Mouse (Mus musculus): ENCODE data around the gene Ugt2a1. TPM values are rescaled to one million over a fixed set of nuclear protein-coding genes. Genes with fewer than 3 reads are reported as not detected.
"Not testable (repeated sequence)": the region's sequence is repeated elsewhere in the genome, so short reads cannot be mapped to it uniquely, and the experiment has no call there.

The Ugt2a1 gene
- total RNA-seq (2021) = not detected
- long read RNA-seq, experiment 1 = 0 reads
- long read RNA-seq, experiment 2 = 0 reads

DNA sequence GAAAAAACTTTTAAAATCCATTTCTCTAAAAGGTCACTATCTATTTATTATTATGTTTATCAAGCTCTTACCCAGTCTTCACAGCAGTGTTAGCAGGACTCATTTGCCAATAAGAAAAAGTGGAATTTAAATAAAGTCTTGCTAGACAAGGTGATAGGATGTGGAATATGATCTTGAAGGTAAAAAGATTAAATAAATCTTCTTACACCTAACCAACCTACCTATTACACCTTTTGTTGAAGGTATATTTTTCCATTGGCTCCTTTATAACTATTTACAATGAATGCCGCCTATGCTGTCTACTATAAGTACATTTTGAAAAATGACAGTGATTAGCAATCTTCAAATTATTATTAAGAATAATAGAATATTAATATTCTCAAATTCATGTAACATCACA, at the start of gene Ugt2a1:
Ugt2a1 (minus strand) TSS at position 101 of the 400 bp plus-strand sequence.
- no peak for DNase-seq

DNA sequence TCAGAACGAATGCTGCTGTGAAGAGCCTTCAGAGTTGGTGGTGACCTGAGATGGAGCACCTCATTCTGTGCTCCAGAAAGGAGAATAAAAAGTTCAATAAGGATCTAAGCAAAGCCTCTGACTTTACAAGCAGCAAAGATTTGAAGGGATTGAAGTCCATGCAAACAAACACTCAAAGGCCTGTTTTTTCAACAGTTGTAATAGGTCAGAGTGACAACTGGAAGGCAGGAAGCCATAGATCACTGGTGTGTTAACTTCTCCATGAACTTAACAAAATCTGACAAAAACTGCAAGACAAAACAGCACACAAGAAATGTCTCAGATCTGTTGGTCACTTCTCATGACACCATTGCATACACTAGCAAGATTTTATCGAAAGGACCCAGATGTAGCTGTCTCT, 47.4 kb upstream of the Ugt2a1 start, which contains the start of gene Sult1b1:
Sult1b1 (minus strand) TSS at position 85 of the 400 bp plus-strand sequence.
- DNase-seq = no peak

DNA sequence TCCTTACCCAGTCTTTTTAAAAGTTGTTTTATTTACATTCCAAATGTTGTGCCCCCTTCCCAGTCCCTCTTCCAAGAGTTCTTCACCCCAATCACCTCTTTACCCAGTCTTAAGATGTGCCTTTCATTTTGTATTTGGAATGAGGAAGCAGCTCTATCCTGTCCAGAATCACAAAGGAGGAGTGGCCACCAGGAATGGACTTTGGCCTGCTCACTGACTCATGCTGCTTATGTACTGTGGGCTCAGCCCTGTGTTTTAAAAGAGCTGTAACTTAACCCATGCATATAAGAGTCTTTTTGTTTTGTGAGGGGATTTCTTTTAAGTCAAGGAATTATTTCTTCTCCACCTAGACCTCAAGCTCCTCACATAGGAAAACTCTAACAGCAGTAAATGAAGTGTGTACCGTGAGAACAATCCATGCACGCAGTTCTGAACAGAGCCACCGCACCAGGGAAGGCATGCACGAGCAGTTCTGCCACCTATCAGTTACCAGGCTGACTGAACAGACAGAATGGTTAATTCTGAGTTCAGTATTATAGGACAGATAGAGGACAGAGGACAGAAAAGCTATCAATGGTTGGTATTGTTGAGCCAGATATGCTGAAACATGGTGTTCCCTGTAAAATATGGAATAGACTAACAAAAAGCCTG, 45.4 kb upstream of the Ugt2a1 start:
- no peak for DNase-seq

- no peak for DNase-seq
Observed at GRCm38 (mm10) chr5:87532288-87532687, 41.6 kb upstream of the Ugt2a1 start.

GRCm38 (mm10) chr5:87523561-87523960, 32.9 kb upstream of the Ugt2a1 start:
- DNase-seq = not testable (repeated sequence)

- DNase-seq = no peak
Observed at GRCm38 (mm10) chr5:87505776-87506458, 15.2 kb upstream of the Ugt2a1 start.

DNA sequence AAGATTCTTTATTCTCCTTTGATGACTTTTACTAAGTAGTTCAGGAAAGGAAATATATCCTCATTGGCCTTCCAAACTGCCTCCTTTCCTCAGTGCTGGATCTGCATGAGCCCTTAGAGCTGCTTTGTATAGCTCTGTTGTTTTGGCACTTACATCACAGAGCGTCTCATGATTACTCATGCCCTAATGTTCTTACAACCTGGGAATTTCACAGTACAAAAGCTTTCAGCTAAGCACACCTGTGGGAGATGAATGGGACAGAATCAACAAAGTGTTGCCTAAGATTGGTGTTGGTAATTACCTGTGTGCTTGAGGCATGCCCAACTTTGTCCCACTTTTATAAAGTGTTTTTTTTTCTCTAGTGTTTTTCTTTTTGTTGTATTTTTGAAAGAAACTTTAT, 12.0 kb upstream of the Ugt2a1 start:
- no peak for DNase-seq

DNA sequence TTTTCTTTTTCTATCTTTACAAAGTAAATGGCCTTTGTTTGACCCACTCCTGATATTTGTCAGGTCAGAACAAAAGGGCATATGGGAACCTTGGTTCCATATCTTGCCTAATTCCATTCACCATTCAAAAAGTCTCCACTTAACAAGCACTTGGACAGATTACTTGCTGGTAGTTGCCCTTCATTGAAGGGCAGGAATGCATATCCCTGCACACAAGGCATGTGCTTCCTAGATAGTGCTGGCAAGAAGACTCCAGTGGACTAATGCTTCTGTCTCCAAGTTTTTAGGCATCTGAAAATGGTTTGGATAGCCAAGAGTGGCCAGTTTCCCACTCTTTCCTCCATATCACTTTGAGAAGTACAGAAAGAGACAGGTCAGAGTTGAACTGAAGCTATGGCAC, 8.7 kb upstream of the Ugt2a1 start:
- no peak for DNase-seq

DNA sequence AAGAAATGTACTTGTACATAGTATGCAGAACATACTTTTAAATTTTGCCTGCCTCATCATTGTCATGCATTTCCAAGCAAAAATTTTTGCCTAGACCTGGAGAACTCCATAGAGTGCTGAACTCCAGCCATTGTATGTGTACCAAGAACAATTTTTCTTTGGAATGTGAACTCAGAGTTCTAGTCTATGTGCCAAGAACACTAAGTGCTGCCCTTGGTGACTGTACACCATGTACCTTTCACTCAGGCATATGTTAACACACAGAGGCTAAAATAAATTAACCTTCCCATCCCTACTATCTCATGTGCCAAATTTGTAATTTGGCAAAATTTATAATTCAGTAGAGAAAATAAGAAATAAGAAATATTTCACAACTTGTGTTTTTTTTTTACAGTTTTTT, 8.3 kb upstream of the Ugt2a1 start:
- DNase-seq = peak in 1 of 2 experiments; percentile 31

DNA sequence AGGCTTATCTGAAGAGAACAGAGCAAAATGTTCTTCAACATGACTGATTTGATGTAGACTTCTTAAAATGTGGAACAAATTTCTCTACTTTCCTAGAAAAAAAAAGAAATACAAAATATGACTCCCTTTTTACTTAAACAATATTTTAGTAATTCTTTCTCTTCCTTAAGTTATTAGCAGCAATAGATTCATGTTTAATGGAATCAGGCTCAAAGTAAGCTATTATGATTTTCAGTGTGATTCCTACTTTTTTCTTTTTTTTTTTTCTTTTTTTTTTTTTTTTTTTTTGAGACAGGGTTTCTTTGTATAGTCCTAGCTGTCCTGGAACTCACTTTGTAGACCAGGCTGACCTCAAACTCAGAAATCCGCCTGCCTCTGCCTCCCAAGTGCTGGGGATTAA, 4.0 kb downstream of the Ugt2a1 start, which contains the start of gene Gm43638:
Gm43638 (minus strand) TSS at position 101 of the 400 bp plus-strand sequence.
- DNase-seq = not testable (repeated sequence)

- no peak for DNase-seq
Observed at GRCm38 (mm10) chr5:87482160-87482559, 8.5 kb downstream of the Ugt2a1 start, which contains the start of gene Ugt2a2. Gene Ugt2a2, minus strand, starts transcription at chr5:87482260.

- DNase-seq = no peak
Observed at GRCm38 (mm10) chr5:87458810-87459209, 31.9 kb downstream of the Ugt2a1 start.

DNA sequence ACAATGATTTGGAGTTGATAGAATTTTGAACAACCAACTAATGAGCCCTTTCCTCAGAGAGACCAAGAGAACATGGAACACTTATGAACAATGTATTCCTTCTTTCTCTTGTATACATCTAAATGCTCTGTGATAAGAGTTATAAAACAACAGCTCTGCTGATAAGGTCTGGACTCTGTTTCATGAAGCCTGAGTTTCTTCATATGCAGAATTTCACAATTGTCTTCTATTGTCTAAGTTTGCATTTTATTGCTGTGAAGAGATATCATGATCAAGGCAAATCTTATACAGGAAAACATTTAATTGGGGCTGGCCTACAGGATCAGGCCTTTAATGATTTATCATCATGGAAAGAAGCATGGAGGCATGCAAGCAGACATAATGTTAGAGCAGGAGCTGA, 33.0 kb downstream of the Ugt2a1 start:
- DNase-seq = no peak

- no peak for DNase-seq
Observed at GRCm38 (mm10) chr5:87456216-87456850, 34.3 kb downstream of the Ugt2a1 start.

DNA sequence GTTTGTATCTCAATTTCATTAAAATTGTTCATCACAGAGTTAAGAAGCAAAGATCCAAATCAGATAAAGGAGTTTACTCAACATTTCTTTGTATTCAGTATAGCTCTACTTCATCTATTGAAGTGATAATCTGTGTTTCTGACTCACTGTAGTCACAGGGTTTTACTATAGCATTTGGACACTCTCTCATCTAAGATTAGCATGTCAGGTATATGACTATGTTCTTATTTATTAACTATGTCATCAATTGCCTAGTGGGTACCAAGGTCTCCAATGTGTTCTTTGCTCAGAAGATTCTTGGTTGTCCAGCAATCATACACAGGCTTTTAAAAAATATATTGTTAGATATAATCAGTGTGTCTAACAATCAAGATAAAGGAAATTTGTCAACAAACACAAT, 35.2 kb downstream of the Ugt2a1 start:
- DNase-seq = no peak

- DNase-seq = not testable (repeated sequence)
Observed at GRCm38 (mm10) chr5:87452514-87452913, 38.2 kb downstream of the Ugt2a1 start.

GRCm38 (mm10) chr5:87436264-87436663, 54.4 kb downstream of the Ugt2a1 start:
- DNase-seq = no peak

DNA sequence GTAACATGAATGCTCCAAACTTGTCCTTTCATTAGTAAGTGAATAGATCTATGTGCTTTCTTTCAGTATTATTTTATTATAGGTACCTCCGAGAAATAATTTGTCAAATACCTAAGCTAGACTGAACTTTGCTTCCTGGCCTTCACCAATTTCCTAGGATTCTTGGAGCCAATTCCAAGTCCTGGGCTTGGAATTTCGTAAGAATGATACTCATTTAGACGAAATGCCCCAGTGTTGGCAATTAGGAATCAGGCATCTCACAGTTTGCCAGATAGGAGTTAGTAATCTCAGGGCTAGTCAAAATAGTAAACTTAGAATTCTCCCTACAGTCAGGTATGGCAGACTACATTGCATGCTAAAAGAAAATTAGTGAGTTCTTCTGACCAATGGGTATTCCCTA, 65.0 kb downstream of the Ugt2a1 start:
- DNase-seq = no peak

DNA sequence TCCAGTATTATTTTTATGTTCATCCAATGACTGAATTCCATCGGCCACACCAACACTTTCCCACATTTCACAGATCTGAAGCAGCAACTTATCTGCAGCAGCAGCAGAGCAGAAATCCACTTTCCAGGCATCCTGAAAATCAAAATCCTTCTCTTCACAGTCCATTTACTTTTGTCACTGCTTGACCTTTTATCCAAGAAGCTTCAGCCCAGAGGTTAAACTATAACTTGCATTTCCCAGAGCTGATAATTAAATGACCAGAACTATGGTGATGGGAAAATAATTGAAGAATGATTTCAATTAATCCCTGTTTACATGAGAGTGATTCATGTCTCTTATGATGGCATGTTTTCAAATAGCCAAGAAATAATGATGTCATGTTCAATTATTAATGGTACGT, 66.6 kb downstream of the Ugt2a1 start, which contains the start of gene Ugt2b38:
Ugt2b38 (minus strand) TSS at position 163 of the 400 bp plus-strand sequence.
- not testable (repeated sequence) for DNase-seq

All from adrenal gland, postnatal 36 days (tissue).